Mouse (Mus musculus) cerebral cortex, adult 2 months (tissue): ENCODE results near the gene Pkd1l2.

ENCODE experiments used
- WGBS: fragments of 180-500 bp; shearing (Covaris S2); methylation state at CpG from one replicate; pipeline ENCODE4 v1.1.7; 2018; 5-methylcytosine and 5-hydroxymethylcytosine counted together

Gene Pkd1l2

DNA sequence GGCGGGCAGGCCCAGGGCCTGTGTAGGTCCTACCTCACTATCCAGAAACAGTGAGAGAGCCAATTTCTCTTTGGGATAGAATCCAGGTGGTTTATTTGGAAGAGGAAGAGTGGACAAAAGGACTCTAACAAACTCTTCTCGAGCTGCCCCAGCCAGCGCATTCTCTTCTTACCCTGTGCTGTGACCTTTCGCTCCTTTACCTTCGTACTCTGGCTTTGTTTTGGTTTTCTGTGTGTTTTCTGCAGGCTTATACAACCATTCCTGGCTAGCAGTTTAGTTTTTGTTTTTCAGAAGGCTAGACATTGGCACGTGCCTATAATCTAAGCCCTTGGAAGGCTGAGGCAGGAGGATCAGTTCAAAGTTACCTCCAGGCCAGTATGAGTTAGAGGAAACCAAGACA is 112.7 kb downstream of the Pkd1l2 start:
- WGBS: 86% methylated on average over 6 of the region's 6 CpGs

DNA sequence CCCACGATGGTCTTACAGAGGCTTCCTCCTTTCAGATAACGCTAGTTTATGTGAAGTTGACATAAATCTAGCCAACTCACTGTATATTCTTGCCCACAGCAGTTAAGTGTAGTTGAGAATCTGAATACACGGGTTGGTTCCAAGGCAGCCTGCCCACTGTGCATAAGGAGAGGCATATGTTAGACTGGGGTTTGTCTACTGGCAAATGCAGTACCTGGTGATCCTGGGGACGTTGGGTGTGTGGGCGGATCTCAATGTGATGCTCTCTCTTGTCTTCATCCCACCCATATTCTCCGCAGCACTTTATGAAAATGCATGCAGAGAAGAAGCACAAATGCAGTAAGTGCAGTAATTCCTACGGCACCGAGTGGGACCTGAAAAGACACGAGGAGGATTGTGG is 127.8 kb downstream of the Pkd1l2 start:
- WGBS: 49% methylated on average over 9 of the region's 9 CpGs

DNA sequence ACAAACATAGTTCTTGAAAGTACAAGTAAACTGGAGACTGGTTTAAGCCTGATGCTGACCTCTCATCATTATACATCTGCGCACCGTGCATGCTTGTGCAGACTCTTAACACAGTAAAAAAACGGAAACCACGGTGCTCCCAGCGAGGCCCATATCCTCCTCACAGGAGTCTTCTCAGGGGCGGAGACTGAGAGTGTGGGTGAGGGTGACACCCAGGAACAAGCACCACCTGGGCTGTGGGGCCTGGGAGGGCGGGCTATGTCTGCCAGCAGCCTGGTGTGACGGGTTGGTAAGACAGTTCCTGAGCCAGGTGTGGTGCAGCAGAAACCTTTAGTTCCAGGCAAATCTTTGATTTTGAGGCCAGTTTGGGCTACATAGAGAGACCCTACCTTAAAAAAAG is 129.8 kb downstream of the Pkd1l2 start:
- WGBS: 84% methylated on average over 8 of the region's 8 CpGs

DNA sequence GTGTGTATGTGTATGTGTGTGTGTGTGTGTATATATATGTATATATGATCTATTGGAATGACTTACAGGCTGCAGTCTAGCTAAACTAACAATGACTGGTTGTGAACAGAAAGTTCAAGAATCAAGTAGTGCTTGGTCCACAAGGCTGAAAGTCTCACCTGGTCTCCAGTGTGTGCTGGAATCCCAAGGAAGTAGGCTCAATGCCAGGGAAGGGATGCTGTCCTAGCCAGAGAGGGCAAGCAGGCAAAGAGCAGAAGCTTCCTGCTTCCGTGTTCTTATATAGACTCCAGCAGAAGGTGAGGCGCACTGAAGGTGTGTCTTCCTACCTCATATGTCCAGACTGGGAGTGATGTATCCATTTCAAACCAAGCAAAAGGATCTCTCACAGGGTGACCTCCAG is 130.5 kb downstream of the Pkd1l2 start:
- 82% methylated on average over 2 of the region's 2 CpGs for WGBS

DNA sequence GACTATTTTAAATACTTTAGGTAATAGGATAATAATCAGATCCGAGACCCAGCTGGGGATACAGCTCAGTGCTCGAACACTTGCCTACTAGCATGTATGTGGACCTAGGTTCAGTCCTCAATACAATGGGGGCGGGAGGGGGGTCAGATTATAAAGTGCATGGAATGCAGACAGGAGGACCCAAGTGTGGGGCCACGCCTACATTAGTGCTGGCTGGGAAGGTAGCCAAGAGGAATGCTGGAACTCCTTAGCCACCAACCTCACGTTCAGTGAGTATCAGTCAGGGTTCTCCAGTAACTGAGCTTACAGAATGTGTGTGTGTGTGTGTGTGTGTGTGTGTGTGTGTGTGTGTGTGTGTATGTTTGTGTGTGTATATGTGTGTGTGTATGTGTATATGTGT is 130.9 kb downstream of the Pkd1l2 start:
- WGBS: 59% methylated on average over 5 of the region's 5 CpGs

DNA sequence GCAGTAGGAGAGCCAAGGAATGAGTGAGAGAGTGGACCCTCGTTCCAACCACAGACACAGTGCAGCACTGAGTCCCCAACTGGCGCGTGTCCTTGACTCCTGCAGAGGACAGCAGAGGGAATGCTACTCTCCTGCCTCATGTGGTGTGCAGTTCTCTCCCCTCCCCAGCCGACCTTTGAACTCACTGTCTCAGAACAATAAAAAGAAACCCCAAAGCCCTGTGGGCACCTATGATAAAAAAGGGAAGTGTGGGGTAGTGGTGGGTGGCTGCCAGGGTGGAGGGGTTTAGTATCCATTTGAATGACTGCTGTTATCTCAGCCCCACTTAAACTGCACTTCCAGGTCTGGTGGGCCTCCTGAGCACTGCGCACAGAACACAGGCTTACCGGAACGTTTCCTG is 134.7 kb downstream of the Pkd1l2 start:
- 88% methylated on average over 7 of the region's 7 CpGs for WGBS

DNA sequence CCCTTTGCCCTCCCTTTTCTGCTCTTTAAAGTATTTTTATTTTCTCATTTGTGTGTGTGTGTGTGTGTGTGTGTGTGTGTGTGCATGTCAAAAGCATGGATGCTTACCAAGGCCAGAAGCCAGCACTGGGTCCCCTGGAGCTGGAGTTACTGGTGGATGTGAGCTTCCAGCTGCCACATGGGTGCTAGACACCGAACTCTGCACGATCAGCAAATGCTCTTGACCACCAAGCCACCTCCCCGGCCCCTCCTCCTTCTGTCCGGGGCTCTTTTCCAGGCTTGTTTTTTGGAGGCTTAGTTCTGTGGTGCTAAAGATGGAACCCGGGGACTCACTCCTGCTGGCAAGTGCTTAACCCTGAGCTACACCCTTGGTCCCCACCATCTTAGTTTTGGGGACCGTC is 135.4 kb downstream of the Pkd1l2 start:
- 69% methylated on average over 6 of the region's 6 CpGs for WGBS

DNA sequence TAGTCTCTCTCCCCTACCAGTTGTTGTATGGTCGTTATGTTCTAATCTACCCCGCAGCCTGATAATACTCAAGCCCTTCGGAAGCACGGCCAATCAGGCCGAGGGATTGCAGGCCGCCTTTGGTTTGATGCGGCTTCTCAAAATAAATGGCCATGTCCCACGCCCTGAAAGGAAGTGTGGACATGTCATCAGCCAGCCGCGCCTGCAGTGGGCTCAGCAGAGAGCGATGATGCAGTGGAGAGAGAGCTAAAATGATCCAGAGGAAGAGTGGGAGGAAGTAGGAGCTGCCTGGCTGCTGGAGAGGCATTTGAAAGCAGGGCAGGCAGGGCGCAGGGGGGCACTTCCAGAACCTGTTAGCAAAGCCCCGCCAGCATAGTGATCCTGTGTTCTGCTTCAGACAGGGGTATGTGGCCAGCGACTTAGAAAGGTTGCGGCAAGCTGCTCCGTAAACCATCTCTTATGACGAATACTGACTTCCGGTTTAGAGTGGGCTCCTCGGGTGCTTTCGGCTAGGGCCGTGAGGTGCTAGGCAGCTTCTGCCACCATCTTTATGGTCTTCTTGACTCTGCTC is 135.9 kb downstream of the Pkd1l2 start:
- 43% methylated on average over 21 of the region's 21 CpGs for WGBS
